Mouse (Mus musculus) liver, embryonic 15.5 days (tissue): ENCODE measurements around the gene Lhfpl2. TPM values are rescaled to one million over a fixed set of nuclear protein-coding genes. Genes with fewer than 3 reads are reported as not detected.

ENCODE experiments used
- ATAC-seq: fragments of 200-750 bp; cut with Nextera tagmentation; 2 replicates; pipeline ENCODE4 v1.8.0; 2017; ENCODE audit warnings: moderate number of reproducible peaks, mild to moderate bottlenecking, moderate library complexity; ENCODE audit not compliant: insufficient read depth
- H3K27ac ChIP-seq: fragments of 300-500 bp; sonication (generic); replicated peaks from 2 replicates; pipeline ENCODE4 v1.5.1; 2015; ENCODE audit warnings: mild to moderate bottlenecking, inconsistent platforms
- H3K27me3 ChIP-seq: fragments of 300-500 bp; sonication (generic); 2 replicates; pipeline ENCODE4 v1.6.1; 2015; ENCODE audit warnings: mild to moderate bottlenecking, inconsistent platforms
- H3K36me3 ChIP-seq: fragments of 300-500 bp; sonication (generic); replicated peaks from 2 replicates; pipeline ENCODE4 v1.6.1; 2015; ENCODE audit warnings: moderate library complexity, mild to moderate bottlenecking, inconsistent platforms
- H3K4me1 ChIP-seq: fragments of 300-500 bp; sonication (generic); replicated peaks from 2 replicates; pipeline ENCODE4 v1.6.1; 2015; ENCODE audit warnings: inconsistent platforms
- H3K4me2 ChIP-seq: fragments of 300-500 bp; sonication (generic); 2 replicates; pipeline ENCODE4 v1.6.1; 2015; ENCODE audit warnings: moderate library complexity, mild to moderate bottlenecking, inconsistent platforms
- H3K4me3 ChIP-seq: fragments of 300-500 bp; sonication (generic); replicated peaks from 2 replicates; pipeline ENCODE4 v1.5.1; 2015; ENCODE audit warnings: mild to moderate bottlenecking, inconsistent platforms
- H3K9ac ChIP-seq: fragments of 300-500 bp; sonication (generic); 2 replicates; pipeline ENCODE4 v1.6.1; 2015; ENCODE audit warnings: moderate library complexity, mild to moderate bottlenecking, inconsistent platforms
- H3K9me3 ChIP-seq: fragments of 300-500 bp; sonication (generic); replicated peaks from 2 replicates; pipeline ENCODE4 v1.6.1; 2016; ENCODE audit warnings: inconsistent platforms
- WGBS: fragments of 180-500 bp; shearing (Covaris S2); methylation state at CpG from one replicate; pipeline ENCODE4 v1.1.7; 2015; ENCODE audit warnings: mixed read lengths; ENCODE audit not compliant: insufficient replicate concordance; 5-methylcytosine and 5-hydroxymethylcytosine counted together
- polyA plus RNA-seq: library from polyadenylated mRNA; unstranded; fragments of >200 nt; fragmentation: Nextera tagmentation; extraction: Ambion mirVana; gene quantifications from 2 replicates; pipeline ENCODE4 v1.2.1, GENCODE M21; 2015

Gene Lhfpl2
- polyA plus RNA-seq, 1 experiment from 2014 or later: 3.8 TPM

DNA sequence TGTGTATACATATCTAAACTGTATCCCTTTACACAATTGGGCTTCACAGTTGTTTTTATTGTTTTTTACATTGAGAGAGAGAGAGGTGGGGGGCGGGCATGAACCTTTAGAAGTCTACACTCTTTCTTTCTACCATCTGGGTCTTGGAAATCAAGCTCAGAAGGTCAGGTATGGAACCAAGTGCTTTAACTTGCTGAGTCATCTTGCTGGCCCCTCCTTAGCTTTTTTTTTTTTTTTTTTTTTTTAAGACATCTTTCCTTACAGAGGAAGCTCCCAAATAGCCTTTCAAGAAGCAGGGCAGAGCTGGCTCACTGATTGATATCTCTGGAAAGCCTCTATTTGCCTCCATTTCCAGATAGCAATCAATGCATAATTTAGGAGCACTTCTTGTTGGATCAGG is 10.7 kb downstream of the Lhfpl2 start:
- Histone ChIP-seq H3K4me2 (no peak overlapping the region), H3K9ac (no peak overlapping the region), H3K27me3 (no peaks in the 10 kb centered on the region), H3K27ac (no peak overlapping the region), H3K9me3 (no peaks in the 10 kb centered on the region), H3K4me3 (no peak overlapping the region), H3K36me3 (no peaks in the 10 kb centered on the region), H3K4me1 (peaks cover under 1% of the 10 kb centered on the region)
- 66% methylated on average over 1 of the region's 1 CpGs for WGBS
- no peak for ATAC-seq

DNA sequence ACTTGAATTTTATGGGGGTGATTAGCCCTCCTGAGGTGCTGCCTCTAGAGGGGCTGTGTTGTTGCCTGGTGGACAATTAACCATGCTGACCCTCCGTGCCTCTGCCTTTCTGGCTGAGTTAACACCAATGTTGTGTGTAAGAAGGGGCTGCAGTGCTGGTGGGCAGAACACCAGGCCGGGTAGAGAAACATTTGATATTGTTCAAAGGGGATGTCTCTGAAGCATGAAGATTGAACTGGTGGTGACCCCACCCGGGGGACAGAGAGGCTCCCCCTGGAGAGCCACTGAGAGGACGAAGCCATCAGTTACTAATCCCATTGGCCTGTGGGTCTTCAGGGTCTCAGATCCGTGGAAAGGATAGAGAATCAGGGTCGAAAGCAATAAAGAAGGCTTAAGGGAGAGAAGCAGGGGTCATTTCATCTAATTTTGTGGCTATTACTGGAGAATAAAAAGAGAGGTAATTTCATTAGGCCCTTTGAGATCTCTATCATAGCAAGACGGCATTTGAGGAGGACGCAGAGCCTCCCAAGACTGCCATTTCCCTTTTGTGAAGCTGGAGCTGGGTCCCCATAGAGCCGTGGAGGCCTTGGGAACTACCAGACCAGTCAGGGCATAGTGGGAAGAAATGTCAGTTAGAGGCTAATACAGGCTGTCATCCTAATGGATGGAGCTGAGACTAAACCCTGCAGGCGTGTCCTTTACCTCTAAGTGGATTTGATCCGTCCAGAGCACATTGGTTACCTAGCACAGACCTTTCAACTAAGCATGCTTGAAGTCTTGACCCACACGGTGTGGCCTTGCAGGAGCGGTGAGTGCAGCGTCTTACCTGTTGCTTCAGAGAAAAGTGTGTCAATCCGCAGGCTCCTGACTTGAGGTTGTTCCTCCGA is 12.1 kb downstream of the Lhfpl2 start:
- no peaks in the 10 kb centered on the region for H3K36me3 ChIP-seq
- no peak overlapping the region for H3K4me2 ChIP-seq
- H3K27ac ChIP-seq: no peak overlapping the region
- no peaks in the 10 kb centered on the region for H3K27me3 ChIP-seq
- ATAC-seq: no peak
- H3K4me3 ChIP-seq: no peak overlapping the region
- H3K9ac ChIP-seq: no peak overlapping the region
- WGBS: 65% methylated on average over 16 of the region's 16 CpGs
- H3K4me1 ChIP-seq: no peaks in the 10 kb centered on the region
- H3K9me3 ChIP-seq: no peaks in the 10 kb centered on the region

DNA sequence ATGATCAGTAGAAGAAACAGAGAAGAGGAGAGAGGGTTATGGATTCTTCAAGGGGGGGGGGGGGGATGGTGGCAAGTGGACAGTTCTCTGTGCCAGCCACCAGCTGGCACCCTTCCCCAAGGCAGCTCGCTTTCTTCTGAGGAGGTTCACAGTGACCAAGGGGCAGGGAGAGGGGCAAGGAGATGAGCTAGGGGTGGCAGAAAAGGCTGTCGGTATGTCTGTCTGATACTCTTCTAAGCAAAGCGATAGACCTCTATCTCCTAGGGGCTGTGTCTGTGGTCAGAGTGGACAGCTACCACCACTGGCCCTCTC is 12.7 kb downstream of the Lhfpl2 start:
- Histone ChIP-seq H3K9me3 (no peaks in the 10 kb centered on the region), H3K4me2 (no peak overlapping the region), H3K27ac (no peak overlapping the region), H3K9ac (no peak overlapping the region), H3K4me1 (no peaks in the 10 kb centered on the region), H3K36me3 (no peaks in the 10 kb centered on the region), H3K4me3 (no peak overlapping the region), H3K27me3 (no peaks in the 10 kb centered on the region)
- ATAC-seq: no peak
- WGBS: 73% methylated on average over 3 of the region's 3 CpGs

DNA sequence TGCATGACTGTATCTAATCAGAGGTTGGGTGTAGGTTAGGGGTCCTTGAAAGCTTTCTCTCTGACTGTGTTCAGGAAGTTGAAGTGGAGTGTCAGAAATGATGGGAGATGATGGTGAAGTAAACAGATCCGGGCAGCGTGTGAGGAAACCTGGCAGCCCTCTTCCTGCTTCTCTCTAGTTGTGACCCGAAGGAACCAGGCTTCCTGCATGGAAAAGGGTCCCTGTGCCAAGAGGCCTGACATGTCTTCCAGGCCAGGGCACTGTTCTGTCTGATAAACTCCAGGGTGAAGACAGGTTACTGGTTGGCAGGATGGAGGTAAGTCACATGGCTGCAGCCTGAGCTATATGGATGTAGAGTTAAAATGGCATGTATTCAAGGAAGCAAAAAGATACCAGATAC is 13.3 kb downstream of the Lhfpl2 start:
- Histone ChIP-seq H3K27me3 (no peaks in the 10 kb centered on the region), H3K36me3 (no peaks in the 10 kb centered on the region), H3K4me1 (no peaks in the 10 kb centered on the region), H3K4me3 (no peak overlapping the region), H3K4me2 (no peak overlapping the region), H3K9me3 (no peaks in the 10 kb centered on the region), H3K27ac (no peak overlapping the region), H3K9ac (no peak overlapping the region)
- no peak for ATAC-seq
- WGBS: 65% methylated on average over 3 of the region's 3 CpGs

DNA sequence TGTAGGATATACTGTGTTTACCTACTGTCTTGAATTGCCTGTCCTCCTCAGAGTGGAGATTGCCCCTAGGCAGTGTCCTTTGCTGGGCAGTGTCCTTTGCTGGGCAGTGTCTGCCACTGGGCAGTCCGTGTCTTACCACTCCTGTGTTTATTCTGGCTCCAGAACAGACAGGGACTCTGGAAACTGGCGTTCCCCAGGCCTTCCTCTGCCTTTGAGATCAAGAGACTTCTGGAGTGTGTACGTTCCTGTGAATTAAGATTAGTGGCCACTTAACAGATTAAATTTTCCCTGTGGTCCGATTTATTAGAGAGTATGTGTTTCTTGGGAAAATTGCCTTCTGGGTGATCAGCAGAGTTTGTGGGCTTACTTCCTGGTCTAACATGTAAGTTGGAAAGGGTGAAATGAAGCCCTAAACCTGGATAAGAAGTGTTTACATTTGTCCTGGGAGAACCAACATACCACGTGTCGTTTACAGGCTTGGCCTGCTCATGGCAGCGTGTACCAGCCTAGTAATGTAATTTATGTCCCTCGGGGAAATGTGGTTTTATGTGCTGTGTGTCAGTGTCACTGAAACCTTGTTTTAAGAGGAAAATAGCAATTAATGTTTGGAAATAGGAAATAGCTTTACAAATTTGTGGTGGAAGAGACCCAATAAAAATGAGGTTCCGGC is 15.6 kb downstream of the Lhfpl2 start:
- Histone ChIP-seq H3K9me3 (no peaks in the 10 kb centered on the region), H3K27me3 (no peaks in the 10 kb centered on the region), H3K4me1 (no peaks in the 10 kb centered on the region), H3K9ac (no peak overlapping the region), H3K27ac (no peak overlapping the region), H3K36me3 (no peaks in the 10 kb centered on the region), H3K4me3 (no peak overlapping the region), H3K4me2 (no peak overlapping the region)
- 55% methylated on average over 9 of the region's 9 CpGs for whole genome bisulfite sequencing
- ATAC-seq: no peak

DNA sequence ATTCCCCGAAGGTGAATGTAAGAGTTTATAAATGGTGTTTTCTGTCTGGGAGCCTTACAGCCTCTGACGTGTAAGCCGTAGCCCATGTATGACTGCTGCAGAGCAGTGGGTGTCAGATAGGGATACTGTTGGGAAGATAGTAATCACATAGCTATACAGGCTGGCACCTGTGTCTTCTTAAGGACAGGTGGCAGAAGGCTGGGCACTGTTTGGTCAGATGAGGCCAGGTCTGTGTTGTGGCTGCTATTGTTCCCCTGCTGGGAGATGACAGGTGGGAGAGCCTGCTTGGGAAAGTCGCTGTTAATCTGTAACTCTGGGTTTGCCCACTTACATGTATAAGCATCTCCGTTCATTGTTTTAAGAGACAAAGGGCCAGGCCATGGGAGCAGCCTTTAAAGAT is 16.1 kb downstream of the Lhfpl2 start:
- Histone ChIP-seq H3K4me1 (no peaks in the 10 kb centered on the region), H3K36me3 (no peaks in the 10 kb centered on the region), H3K4me2 (no peak overlapping the region), H3K27me3 (no peaks in the 10 kb centered on the region), H3K9me3 (no peaks in the 10 kb centered on the region), H3K9ac (no peak overlapping the region), H3K27ac (no peak overlapping the region), H3K4me3 (no peak overlapping the region)
- WGBS: 60% methylated on average over 5 of the region's 5 CpGs
- ATAC-seq: no peak

DNA sequence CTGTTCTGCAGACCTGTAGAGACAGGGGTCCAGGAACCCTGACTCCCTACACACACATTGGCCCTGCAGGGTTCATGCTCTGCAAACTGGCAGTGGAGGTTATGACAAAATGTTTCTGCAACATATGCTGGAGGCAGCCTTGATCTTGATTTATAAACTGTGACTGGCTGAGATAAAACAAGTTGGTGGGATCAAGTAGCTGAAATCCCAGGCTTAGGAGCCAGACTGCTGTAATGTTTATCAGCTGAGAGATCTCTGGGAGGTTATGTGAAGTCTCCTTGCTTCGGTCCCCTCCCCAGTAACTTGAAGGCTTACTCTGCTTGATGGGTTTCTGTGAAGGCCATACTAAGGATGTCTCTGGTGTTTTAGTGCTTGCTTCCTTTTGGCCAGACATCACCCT is 17.6 kb downstream of the Lhfpl2 start:
- H3K9me3 ChIP-seq: no peaks in the 10 kb centered on the region
- no peaks in the 10 kb centered on the region for H3K27me3 ChIP-seq
- H3K4me1 ChIP-seq: no peaks in the 10 kb centered on the region
- no peak overlapping the region for H3K9ac ChIP-seq
- H3K4me3 ChIP-seq: no peak overlapping the region
- WGBS: 68% methylated on average over 1 of the region's 1 CpGs
- no peak overlapping the region for H3K4me2 ChIP-seq
- no peak for ATAC-seq
- H3K36me3 ChIP-seq: no peaks in the 10 kb centered on the region
- no peak overlapping the region for H3K27ac ChIP-seq

DNA sequence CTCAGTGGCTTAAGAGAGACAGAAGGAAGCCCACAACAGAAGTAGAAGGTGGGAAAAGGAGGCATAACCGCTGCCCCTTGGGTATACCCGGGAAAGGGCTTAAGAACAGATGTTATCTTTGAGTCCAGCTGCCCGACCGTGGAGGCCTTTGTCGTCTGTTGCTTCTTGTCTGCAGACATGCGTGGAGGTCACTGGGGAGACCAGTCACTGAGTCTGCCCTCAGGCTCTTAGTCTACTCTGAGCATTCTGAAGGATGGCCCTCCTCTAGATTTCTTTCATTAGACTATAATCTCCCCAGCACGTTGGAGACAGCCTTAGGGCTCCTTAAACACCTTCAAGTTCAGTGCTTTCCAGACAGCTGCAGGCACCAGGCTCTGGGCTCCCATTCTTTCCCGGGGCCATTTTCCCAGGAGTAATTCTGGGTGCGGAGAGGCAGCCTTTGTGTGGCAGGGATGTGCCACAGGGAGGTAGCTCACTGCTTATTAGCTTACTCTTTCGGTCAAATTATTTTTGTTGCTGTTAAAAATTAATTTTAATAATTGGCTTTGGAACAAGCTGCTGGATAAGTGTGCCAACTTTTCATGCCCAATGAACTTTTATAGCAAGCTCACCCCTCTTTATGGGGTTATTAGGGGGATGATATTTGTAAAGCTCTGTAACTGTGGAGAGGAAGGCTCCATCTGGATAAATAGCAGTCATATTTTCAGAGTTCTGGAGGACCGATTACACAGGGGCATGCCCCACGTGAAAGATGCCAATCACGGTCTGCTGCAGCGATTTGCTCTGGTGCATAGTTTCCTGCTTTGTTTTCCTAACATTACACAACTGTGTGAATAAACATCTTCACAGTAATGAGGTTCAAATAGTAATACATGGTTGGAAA is 19.8 kb downstream of the Lhfpl2 start:
- no peak overlapping the region for H3K9ac ChIP-seq
- no peak for ATAC-seq
- 41% methylated on average over 14 of the region's 14 CpGs for WGBS

DNA sequence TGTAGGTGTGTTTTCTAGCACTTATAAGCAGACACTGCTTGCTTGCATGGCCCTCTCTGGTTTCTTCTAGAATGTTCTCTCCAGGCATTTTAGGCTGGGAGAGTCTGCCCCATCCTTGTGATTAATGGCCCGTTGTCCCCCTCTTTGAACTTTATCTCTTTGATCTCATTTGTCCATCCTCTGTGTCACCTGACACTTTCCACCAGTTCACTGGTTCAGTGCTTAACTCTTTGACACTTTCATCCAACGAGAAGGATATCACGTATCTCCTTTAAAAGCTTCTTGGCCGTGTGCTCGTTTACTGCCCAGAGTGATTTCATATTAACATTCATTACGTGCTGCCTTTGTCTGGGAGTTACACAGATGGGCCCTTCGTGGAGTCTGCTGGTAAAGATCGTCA is 25.6 kb downstream of the Lhfpl2 start:
- Histone ChIP-seq H3K4me3 (no peak overlapping the region), H3K36me3 (no peaks in the 10 kb centered on the region), H3K9ac (no peak overlapping the region), H3K4me1 (peaks cover 17% of the 10 kb centered on the region), H3K9me3 (no peaks in the 10 kb centered on the region), H3K27ac (no peak overlapping the region), H3K4me2 (no peak overlapping the region), H3K27me3 (no peaks in the 10 kb centered on the region)
- ATAC-seq: no peak
- WGBS: 58% methylated on average over 8 of the region's 8 CpGs

More for the DNA sequence above, 19.8 kb downstream of the Lhfpl2 start:
- Histone ChIP-seq H3K4me3 (no peak overlapping the region), H3K4me1 (no peaks in the 10 kb centered on the region), H3K9me3 (no peaks in the 10 kb centered on the region), H3K27me3 (no peaks in the 10 kb centered on the region), H3K36me3 (no peaks in the 10 kb centered on the region), H3K27ac (no peak overlapping the region), H3K4me2 (no peak overlapping the region)

DNA sequence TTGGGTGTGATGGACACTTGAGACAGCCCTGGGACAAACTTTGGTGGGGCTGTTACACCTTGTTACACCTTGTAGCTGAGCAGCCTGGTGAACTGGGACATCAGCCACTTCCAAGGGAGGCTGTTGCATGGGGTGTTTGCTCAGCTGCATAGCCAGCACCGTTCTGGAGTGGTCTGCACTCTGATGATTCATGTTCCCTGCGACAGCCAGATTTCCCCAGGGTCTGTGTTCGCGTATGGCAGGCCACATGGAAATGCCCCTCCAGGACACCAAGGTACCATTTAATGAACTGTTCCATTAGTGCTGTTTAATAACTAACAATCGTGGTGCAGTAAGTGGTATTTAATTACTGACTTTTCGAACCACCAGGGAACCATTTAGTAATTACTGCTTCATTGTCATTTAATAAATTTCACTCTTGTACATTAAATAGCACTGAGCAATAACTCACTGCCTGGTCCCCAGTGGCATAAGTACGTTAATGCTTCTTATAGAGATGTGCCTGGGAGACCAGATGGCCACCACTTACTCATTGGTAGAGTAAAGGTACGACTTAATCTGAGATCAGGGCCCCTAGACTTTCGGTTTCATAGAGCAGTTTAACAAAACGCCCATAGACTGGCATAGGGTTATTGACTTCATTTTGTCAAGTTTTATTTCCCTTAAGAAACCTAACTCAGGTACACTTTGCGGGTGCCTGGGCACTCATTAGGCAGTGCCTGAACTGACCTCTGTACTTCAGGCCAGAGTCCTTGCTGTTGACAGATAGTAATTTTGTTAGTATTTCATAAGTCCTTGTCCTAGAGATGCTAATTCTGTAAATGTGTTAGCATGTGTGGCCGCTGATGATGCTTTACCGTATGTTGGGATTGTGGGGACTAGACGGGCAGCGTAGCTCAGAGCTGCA is 26.9 kb downstream of the Lhfpl2 start:
- WGBS: 73% methylated on average over 15 of the region's 15 CpGs
- no peak overlapping the region for H3K27ac ChIP-seq
- no peak for ATAC-seq

More for the DNA sequence above, 26.9 kb downstream of the Lhfpl2 start:
- H3K4me2 ChIP-seq: no peak overlapping the region
- no peak overlapping the region for H3K9ac ChIP-seq
- H3K36me3 ChIP-seq: no peaks in the 10 kb centered on the region
- no peak overlapping the region for H3K4me3 ChIP-seq
- H3K4me1 ChIP-seq: peaks cover 17% of the 10 kb centered on the region
- H3K9me3 ChIP-seq: no peaks in the 10 kb centered on the region
- no peaks in the 10 kb centered on the region for H3K27me3 ChIP-seq
